In the genomic region with DNA sequence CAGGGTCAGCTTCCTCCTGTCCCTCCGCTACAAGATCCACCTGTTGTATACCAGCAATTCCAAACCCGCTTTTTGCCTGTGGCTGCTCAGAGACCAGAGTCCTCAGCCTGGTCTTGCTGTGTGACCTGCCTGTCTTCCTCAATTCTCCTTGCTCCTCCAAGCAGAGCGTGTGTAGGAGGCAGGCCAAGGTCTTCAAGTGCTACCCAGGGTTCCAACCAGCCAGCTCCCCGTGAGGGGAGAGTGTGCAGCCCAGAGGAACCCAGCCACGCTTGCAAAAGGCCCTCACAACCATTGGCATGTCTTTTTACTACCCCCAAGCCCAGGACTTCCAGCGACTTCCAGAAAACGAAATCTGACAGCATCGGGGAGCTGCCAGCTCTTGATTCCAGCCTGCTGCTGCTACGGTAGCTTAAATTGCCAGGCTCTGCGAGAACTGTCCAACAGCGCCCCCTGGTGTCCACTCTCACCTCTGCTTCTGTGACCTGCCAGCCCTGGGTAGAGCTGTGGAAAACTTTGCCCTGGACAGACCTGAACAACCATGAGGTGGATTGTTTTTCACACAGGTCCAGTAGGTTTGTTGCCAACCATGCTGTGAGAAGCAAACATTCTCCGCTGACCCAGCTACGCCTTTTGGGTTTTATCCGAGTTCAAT, we compare ENCODE assay signal across 8 mouse cellular contexts.
DNase-seq lines count a peak whose midpoint lies in the region; ATAC-seq and TF ChIP-seq lines count a peak whose summit lies in the region.

No protein-coding gene starts in this region.

- ATAC-seq in lung, embryonic 14.5 days (ENCODE audit: insufficient read depth) = peak; percentile 70; the same call in 1 of the 2 replicates

- 34% methylated on average over 14 of the region's 14 CpGs for WGBS in large intestine, adult 2 months
- WGBS in lung, embryonic 14.5 days = 24% methylated on average over 14 of the region's 14 CpGs

- H3K4me3 ChIP-seq in E14TG2a.4 (replicated peaks; ENCODE audit: low read length) = no peak overlapping the region
- H3K4me3 ChIP-seq in embryonic fibroblast, embryonic 13.5 days (ENCODE audit: insufficient read depth, low read length) = no peak overlapping the region
- H3K4me3 ChIP-seq in lung, embryonic 14.5 days (ENCODE audit: low read depth, low read length) = no peak overlapping the region

- DNase-seq in brain, embryonic 14.5 days (ENCODE audit: low read depth) = peak; percentile 94
- peak; percentile 84 to 91 for DNase-seq in heart, postnatal 10 days
- peak; percentile 1 for DNase-seq in large intestine, adult 2 months (ENCODE audit: low read depth, low spot score)
- peak; percentile 90 for DNase-seq in lung, embryonic 14.5 days
- peak; percentile 88 for DNase-seq in retina, postnatal 1 day
- peak; percentile 89 for DNase-seq in urinary bladder, postnatal 25 days (ENCODE audit: low spot score)

- H3K9ac ChIP-seq in lung, embryonic 14.5 days = no peak overlapping the region

- H3K4me1 ChIP-seq in E14TG2a.4 (replicated peaks; ENCODE audit: low read depth, low read length) = peaks cover 8% of the 10 kb centered on the region
- H3K4me1 ChIP-seq in embryonic fibroblast, embryonic 13.5 days (ENCODE audit: control insufficient read depth, insufficient read depth, low read length) = no peaks in the 10 kb centered on the region
- H3K4me1 ChIP-seq in lung, embryonic 14.5 days (ENCODE audit: insufficient read depth) = no peaks in the 10 kb centered on the region

- H3K27me3 ChIP-seq in E14TG2a.4 (ENCODE audit: insufficient read depth, low read length) = peaks cover 5% of the 10 kb centered on the region; the same call in 1 of the 2 replicates
- no peaks in the 10 kb centered on the region for H3K27me3 ChIP-seq in lung, embryonic 14.5 days (ENCODE audit: insufficient read depth, low read length)

- H3K36me3 ChIP-seq in E14TG2a.4 (ENCODE audit: insufficient read depth, low read length) = no peaks in the 10 kb centered on the region
- H3K36me3 ChIP-seq in lung, embryonic 14.5 days (ENCODE audit: insufficient read depth) = no peaks in the 10 kb centered on the region

- no peak overlapping the region for H3K4me2 ChIP-seq in lung, embryonic 14.5 days

- peak; percentile 64 for TF ChIP-seq CTCF in E14TG2a.4 (conservative IDR thresholded peaks at IDR 0.05; ENCODE audit: low read length)
- TF ChIP-seq CTCF in brain, embryonic 14.5 days (IDR thresholded peaks at IDR 0.05; ENCODE audit: borderline replicate concordance, extremely low read depth, insufficient read depth, insufficient read length) = peak; percentile 97
- peak; percentile 73 for TF ChIP-seq CTCF in embryonic fibroblast, embryonic 13.5 days (IDR thresholded peaks at IDR 0.05; ENCODE audit: borderline replicate concordance, insufficient read depth, low read length)
- TF ChIP-seq CTCF in lung, embryonic 14.5 days (IDR thresholded peaks at IDR 0.05; ENCODE audit: low read depth) = peak; percentile 92

- no peak overlapping the region for H3K27ac ChIP-seq in embryonic fibroblast, embryonic 13.5 days (ENCODE audit: insufficient read depth, low read length)
- no peak overlapping the region for H3K27ac ChIP-seq in lung, embryonic 14.5 days (ENCODE audit: low read depth)

- intact Hi-C loops in heart, postnatal 10 days (cut with DNase I) = loop anchor here (1.0 kb wide), 2 partner anchors 289 to 623 kb away; no protein-coding TSS in a partner anchor

- H3K9me3 ChIP-seq in E14TG2a.4 (ENCODE audit: low read length) = no peaks in the 10 kb centered on the region
- H3K9me3 ChIP-seq in lung, embryonic 14.5 days (ENCODE audit: low read depth, low read length) = no peaks in the 10 kb centered on the region

- no peak for TF ChIP-seq POLR2A in brain, embryonic 14.5 days (IDR thresholded peaks at IDR 0.05; ENCODE audit: borderline replicate concordance, extremely low read depth, insufficient read depth, insufficient read length, poor library complexity, severe bottlenecking)
- no peak for TF ChIP-seq POLR2A in embryonic fibroblast, embryonic 13.5 days (IDR thresholded peaks at IDR 0.05; ENCODE audit: low read depth, low read length)

Comparison
In these comparisons a context has a peak if more than half of its experiments do, and no peak if none do; other contexts are left out.
1. DNase-seq: peak in every context shown above with its lines; median percentile 94 in brain, embryonic 14.5 days; 90 in lung, embryonic 14.5 days; 89 in urinary bladder, postnatal 25 days; 88 in retina, postnatal 1 day; 88 in heart, postnatal 10 days; 1 in large intestine, adult 2 months.